Mouse (Mus musculus) MEL (cell line): Measurements from ENCODE around the gene Fxyd2. TPM values are rescaled to one million over a fixed set of nuclear protein-coding genes. Genes with fewer than 3 reads are reported as not detected.

Experiments used
- DNase-seq: peaks from one replicate; pipeline ENCODE4 v3.0.0; 2011; ENCODE audit warnings: low read depth, low spot score
- H3K27ac ChIP-seq: 2 replicates; pipeline ENCODE4 v1.5.1; 2012; ENCODE audit warnings: low read depth, mild to moderate bottlenecking, control low read depth, low read length, moderate library complexity; ENCODE audit not compliant: control insufficient read depth
- H3K27me3 ChIP-seq, 2 experiments: fragments of 150-350 bp in 1 of 2; sonication (generic) in 1 of 2; 2 replicates each; pipeline ENCODE4 v1.6.1; 2012; ENCODE audit warnings: low read length in 2 of 2, mild to moderate bottlenecking in 2 of 2, improper control_type of control experiment in 1 of 2, moderate library complexity in 1 of 2; ENCODE audit not compliant: insufficient read depth in 2 of 2, control insufficient read depth in 1 of 2
- H3K36me3 ChIP-seq, 2 experiments: 2 replicates each; pipeline ENCODE4 v1.6.1; 2012 to 2014; ENCODE audit warnings: low read length in 2 of 2, improper control_type of control experiment in 1 of 2, inconsistent platforms in 1 of 2, mild to moderate bottlenecking in 1 of 2; ENCODE audit not compliant: insufficient read depth in 2 of 2, control insufficient read depth in 1 of 2
- H3K4me1 ChIP-seq, 2 experiments: fragments of 150-350 bp in 1 of 2; sonication (generic) in 1 of 2; 2 replicates each; pipeline ENCODE4 v1.6.1; 2012; ENCODE audit warnings: low read length in 2 of 2, improper control_type of control experiment in 1 of 2, mild to moderate bottlenecking in 1 of 2; ENCODE audit not compliant: insufficient read depth in 2 of 2, control insufficient read depth in 1 of 2
- H3K4me3 ChIP-seq, 2 experiments: fragments of 150-350 bp in 1 of 2; sonication (generic) in 1 of 2; 2 replicates each; pipeline ENCODE4 v1.5.1; 2012; ENCODE audit warnings: low read depth in 2 of 2, low read length in 2 of 2, mild to moderate bottlenecking in 2 of 2, moderate library complexity in 2 of 2, control low read depth in 1 of 2, improper control_type of control experiment in 1 of 2; ENCODE audit not compliant: control insufficient read depth in 1 of 2, insufficient read depth in 1 of 2
- H3K79me2 ChIP-seq: 2 replicates; pipeline ENCODE4 v1.6.1; 2012; ENCODE audit warnings: mild to moderate bottlenecking, low read length, moderate library complexity; ENCODE audit not compliant: control insufficient read depth, poor library complexity, insufficient read depth
- H3K9ac ChIP-seq: 2 replicates; pipeline ENCODE4 v1.6.1; 2012; ENCODE audit warnings: low read depth, mild to moderate bottlenecking, control low read depth, low read length, moderate library complexity; ENCODE audit not compliant: control insufficient read depth, poor library complexity, severe bottlenecking
- H3K9me3 ChIP-seq: fragments of 150-350 bp; sonication (generic); replicated peaks from 2 replicates; pipeline ENCODE4 v1.6.1; 2012; ENCODE audit warnings: mild to moderate bottlenecking, low read length, improper control_type of control experiment, moderate library complexity; ENCODE audit not compliant: insufficient read depth
- BHLHE40 ChIP-seq: IDR thresholded peaks from 2 replicates; pipeline ENCODE4 v1.6.1; 2012; ENCODE audit warnings: low read depth, mild to moderate bottlenecking, inconsistent platforms, low read length, improper control_type of control experiment, borderline replicate concordance
- CHD1 ChIP-seq: IDR thresholded peaks from 2 replicates; pipeline ENCODE4 v1.6.1; 2012; ENCODE audit warnings: low read depth, mild to moderate bottlenecking, inconsistent platforms, low read length, improper control_type of control experiment
- CHD2 ChIP-seq: IDR thresholded peaks from 2 replicates; pipeline ENCODE4 v1.6.1; 2011; ENCODE audit warnings: low read length, improper control_type of control experiment
- CTCF ChIP-seq, 3 experiments: IDR thresholded peaks in 2 of 3; conservative IDR thresholded peaks in 1 of 3; 2 replicates each; pipeline ENCODE4 v1.5.1; 2011 to 2012; ENCODE audit warnings: low read length in 3 of 3, low read depth in 2 of 3, mild to moderate bottlenecking in 2 of 3, improper control_type of control experiment in 1 of 3, inconsistent platforms in 1 of 3, mixed read lengths in 1 of 3, moderate library complexity in 1 of 3; ENCODE audit not compliant: control insufficient read depth in 1 of 3, insufficient read depth in 1 of 3, poor library complexity in 1 of 3, severe bottlenecking in 1 of 3
- E2F4 ChIP-seq: IDR thresholded peaks from 2 replicates; pipeline ENCODE4 v1.6.1; 2011; ENCODE audit warnings: low read depth, low read length, improper control_type of control experiment, borderline replicate concordance
- ELF1 ChIP-seq: IDR thresholded peaks from 2 replicates; pipeline ENCODE4 v1.6.1; 2014; ENCODE audit warnings: low read depth, mild to moderate bottlenecking, inconsistent platforms, low read length, improper control_type of control experiment, moderate library complexity
- ETS1 ChIP-seq: IDR thresholded peaks from 2 replicates; pipeline ENCODE4 v1.6.1; 2012; ENCODE audit warnings: low read depth, mild to moderate bottlenecking, inconsistent platforms, low read length, improper control_type of control experiment, moderate library complexity
- GABPA ChIP-seq: IDR thresholded peaks from 2 replicates; pipeline ENCODE4 v1.6.1; 2012; ENCODE audit warnings: low read depth, mild to moderate bottlenecking, inconsistent platforms, low read length, improper control_type of control experiment, moderate library complexity
- JUND ChIP-seq: IDR thresholded peaks from 2 replicates; pipeline ENCODE4 v1.6.1; 2011; ENCODE audit warnings: low read depth, mild to moderate bottlenecking, improper control_type of control experiment, low read length
- MAFK ChIP-seq: IDR thresholded peaks from 2 replicates; pipeline ENCODE4 v1.6.1; 2011; ENCODE audit warnings: low read depth, mild to moderate bottlenecking, low read length, improper control_type of control experiment, borderline replicate concordance
- MAX ChIP-seq: IDR thresholded peaks from 2 replicates; pipeline ENCODE4 v1.6.1; 2011; ENCODE audit warnings: low read length, improper control_type of control experiment
- MAZ ChIP-seq: IDR thresholded peaks from 2 replicates; pipeline ENCODE4 v1.6.1; 2012; ENCODE audit warnings: low read depth, mild to moderate bottlenecking, inconsistent platforms, low read length, improper control_type of control experiment
- MEF2A ChIP-seq: IDR thresholded peaks from 2 replicates; pipeline ENCODE4 v1.6.1; 2014; ENCODE audit warnings: low read depth, mild to moderate bottlenecking, inconsistent platforms, low read length, improper control_type of control experiment; ENCODE audit not compliant: poor library complexity, insufficient replicate concordance, severe bottlenecking; ENCODE audit errors: extremely low read depth
- MYB ChIP-seq: IDR thresholded peaks from 2 replicates; pipeline ENCODE4 v1.6.1; 2011; ENCODE audit warnings: mild to moderate bottlenecking, low read depth, low read length, improper control_type of control experiment
- MYC ChIP-seq: IDR thresholded peaks from 2 replicates; pipeline ENCODE4 v1.6.1; 2011; ENCODE audit warnings: low read depth, mild to moderate bottlenecking, low read length, improper control_type of control experiment, moderate library complexity
- NRF1 ChIP-seq: IDR thresholded peaks from 2 replicates; pipeline ENCODE4 v1.6.1; 2014; ENCODE audit warnings: low read depth, mild to moderate bottlenecking, inconsistent platforms, low read length, improper control_type of control experiment, moderate library complexity; ENCODE audit not compliant: poor library complexity, insufficient read depth, severe bottlenecking
- POLR2AphosphoS2 ChIP-seq: IDR thresholded peaks from 2 replicates; pipeline ENCODE4 v1.6.1; 2011; ENCODE audit warnings: low read length, improper control_type of control experiment
- POLR2AphosphoS5 ChIP-seq: IDR thresholded peaks from 2 replicates; pipeline ENCODE4 v1.6.1; 2012; ENCODE audit warnings: low read depth, borderline replicate concordance, mild to moderate bottlenecking, inconsistent platforms, low read length, moderate library complexity, mixed read lengths
- RAD21 ChIP-seq: IDR thresholded peaks from 2 replicates; pipeline ENCODE4 v1.6.1; 2011; ENCODE audit warnings: mild to moderate bottlenecking, low read depth, low read length, improper control_type of control experiment
- SIN3A ChIP-seq: IDR thresholded peaks from 2 replicates; pipeline ENCODE4 v1.6.1; 2012; ENCODE audit warnings: low read length, improper control_type of control experiment, inconsistent platforms
- SMC3 ChIP-seq: IDR thresholded peaks from 2 replicates; pipeline ENCODE4 v1.6.1; 2011; ENCODE audit warnings: low read depth, low read length, improper control_type of control experiment
- TBP ChIP-seq: IDR thresholded peaks from 2 replicates; pipeline ENCODE4 v1.8.0; 2011; ENCODE audit warnings: low read depth, low read length, improper control_type of control experiment
- TCF12 ChIP-seq: IDR thresholded peaks from 2 replicates; pipeline ENCODE4 v1.6.1; 2014; ENCODE audit warnings: low read depth, mild to moderate bottlenecking, inconsistent platforms, low read length, improper control_type of control experiment, moderate library complexity
- UBTF ChIP-seq: IDR thresholded peaks from 2 replicates; pipeline ENCODE4 v1.6.1; 2012; ENCODE audit warnings: low read depth, mild to moderate bottlenecking, inconsistent platforms, low read length, improper control_type of control experiment, moderate library complexity, borderline replicate concordance; ENCODE audit not compliant: insufficient read depth
- USF2 ChIP-seq, 2 experiments: IDR thresholded peaks; 2 replicates each; pipeline ENCODE4 v1.6.1; 2011 to 2012; ENCODE audit warnings: improper control_type of control experiment in 2 of 2, low read length in 2 of 2, borderline replicate concordance in 1 of 2, inconsistent platforms in 1 of 2, low read depth in 1 of 2, mild to moderate bottlenecking in 1 of 2; ENCODE audit not compliant: insufficient read depth in 1 of 2
- ZC3H11A ChIP-seq: IDR thresholded peaks from 2 replicates; pipeline ENCODE4 v1.6.1; 2012; ENCODE audit warnings: low read depth, mild to moderate bottlenecking, inconsistent platforms, low read length, improper control_type of control experiment
- ZKSCAN1 ChIP-seq: IDR thresholded peaks from 2 replicates; pipeline ENCODE4 v1.6.1; 2012; ENCODE audit warnings: low read depth, mild to moderate bottlenecking, inconsistent platforms, low read length, improper control_type of control experiment, moderate library complexity
- ZMIZ1 ChIP-seq: IDR thresholded peaks from 2 replicates; pipeline ENCODE4 v1.6.1; 2012; ENCODE audit warnings: low read depth, mild to moderate bottlenecking, inconsistent platforms, low read length, improper control_type of control experiment, moderate library complexity
- ZNF384 ChIP-seq: IDR thresholded peaks from 2 replicates; pipeline ENCODE4 v1.6.1; 2012; ENCODE audit warnings: low read depth, mild to moderate bottlenecking, inconsistent platforms, low read length, improper control_type of control experiment
- polyA plus RNA-seq, 2 experiments: library from polyadenylated mRNA; stranded (reverse) in 1 of 2; unstranded in 1 of 2; fragments of >175 nt in 1 of 2; fragments of >200 nt in 1 of 2; gene quantifications; 2 replicates each; pipeline versions ENCODE4 v1.2.1 to v1.2.4; 2012; ENCODE audit warnings: low replicate concordance in 2 of 2, low read depth in 1 of 2; ENCODE audit not compliant: insufficient read length in 2 of 2, insufficient read depth in 1 of 2, missing spikeins in 1 of 2
- total RNA-seq: library from RNA; depleted of rRNA; stranded (reverse); fragments of 300-350 nt; gene quantifications from 2 replicates; pipeline ENCODE4 v1.2.3, GENCODE M21; 2012

The Fxyd2 gene
- total and polyA plus RNA-seq, 3 experiments, result not detected

GRCm38 (mm10) chr9:45417245-45417644 is 17.8 kb downstream of the Fxyd2 start:
- Histone ChIP-seq H3K4me3 (peak overlapping the region; percentile 55 to 83), H3K4me1 (no peaks in the 10 kb centered on the region), H3K9me3 (no peaks in the 10 kb centered on the region), H3K9ac (peak overlapping the region; percentile 27), H3K36me3 (no peaks in the 10 kb centered on the region), H3K27me3 (no peaks in the 10 kb centered on the region), H3K27ac (no peak overlapping the region), H3K79me2 (no peaks in the 10 kb centered on the region)
- DNase-seq, result peak; percentile 81
- TF ChIP-seq SMC3 (peak; percentile 72), POLR2AphosphoS5 (no peak), ELF1 (no peak), CHD2 (no peak), CHD1 (no peak), USF2 (IDR thresholded peaks at IDR 0.05; ENCODE audit: borderline replicate concordance in 1 of 2, insufficient read depth in 1 of 2, low read depth in 1 of 2, low read length in 2 of 2) (no peak), GABPA (no peak), E2F4 (no peak), CTCF (IDR thresholded peaks at IDR 0.05 in 2 of 3, conservative IDR thresholded peaks at IDR 0.05 in 1 of 3; ENCODE audit: control insufficient read depth in 1 of 3, insufficient read depth in 1 of 3, low read depth in 2 of 3, low read length in 3 of 3, poor library complexity in 1 of 3, severe bottlenecking in 1 of 3) (peak; percentile 59 to 94 (median 82)), TBP (no peak), NRF1 (no peak), JUND (no peak), BHLHE40 (no peak), ZMIZ1 (no peak), ZNF384 (no peak), ZKSCAN1 (no peak), SIN3A (no peak), ETS1 (no peak), MAX (no peak), ZC3H11A (peak; percentile 52), UBTF (no peak), MYB (no peak), MEF2A (no peak), POLR2AphosphoS2 (no peak), MAZ (no peak), MAFK (no peak), RAD21 (peak; percentile 78), TCF12 (no peak), MYC (no peak)
